17 mouse cellular contexts compared by ENCODE assay signal in genomic region chr16:13414972-13415371, GRCm38 (mm10).
"Had no signal": no experiment of that assay in that cellular context is flagged by ENCODE, and none has a peak within 500 bp of the region (broad histone marks: within the 10 kb centered on the region; RNA-seq: fewer than 3 reads in every experiment).

No protein-coding gene starts in this region.

- ATAC-seq: liver, postnatal 0 days; lung, postnatal 0 days; midbrain, embryonic 16.5 days had no signal

- H3K4me3 ChIP-seq: lung, embryonic 15.5 days; midbrain, embryonic 10.5 days; midbrain, embryonic 12.5 days; neural tube, embryonic 12.5 days; stomach, embryonic 15.5 days had no signal

- DNase-seq: liver, postnatal 0 days; lung, adult 2 months; lung, postnatal 14 days; midbrain, embryonic 14.5 days; right cerebral cortex, postnatal 14 days; thymus, adult 2 months; thymus, postnatal 25 days; thymus, postnatal 4 days had no signal

- H3K27ac ChIP-seq: lung, embryonic 15.5 days; macrophage; midbrain, embryonic 10.5 days; midbrain, embryonic 12.5 days; neural tube, embryonic 12.5 days; stomach, embryonic 15.5 days; stomach, postnatal 0 days had no signal
